Mouse (Mus musculus) heart, embryonic 11.5 days (tissue): Measurements from ENCODE around the gene Timm10. TPM values are rescaled to one million over a fixed set of nuclear protein-coding genes. Genes with fewer than 3 reads are reported as not detected.

Source experiments
- ATAC-seq: fragments of 200-750 bp; cut with Nextera tagmentation; replicated peaks from 2 replicates; pipeline ENCODE4 v1.8.0; 2017; ENCODE audit warnings: moderate library complexity; ENCODE audit not compliant: insufficient number of reproducible peaks, low FRiP score, low TSS enrichment
- H3K27ac ChIP-seq: fragments of 300-500 bp; sonication (generic); 2 replicates; pipeline ENCODE4 v1.5.1; 2014; ENCODE audit warnings: mild to moderate bottlenecking, low read depth, low read length
- H3K27me3 ChIP-seq: fragments of 300-500 bp; sonication (generic); 2 replicates; pipeline ENCODE4 v1.6.1; 2014; ENCODE audit warnings: mild to moderate bottlenecking, low read length, mixed read lengths; ENCODE audit not compliant: control insufficient read depth, insufficient read depth
- H3K36me3 ChIP-seq: fragments of 300-500 bp; sonication (generic); 2 replicates; pipeline ENCODE4 v1.6.1; 2014; ENCODE audit warnings: mild to moderate bottlenecking, low read length, moderate library complexity, mixed read lengths; ENCODE audit not compliant: control insufficient read depth, insufficient read depth
- H3K4me1 ChIP-seq: fragments of 300-500 bp; sonication (generic); 2 replicates; pipeline ENCODE4 v1.6.1; 2014; ENCODE audit warnings: low read length; ENCODE audit not compliant: control insufficient read depth, insufficient read depth
- H3K4me2 ChIP-seq: fragments of 300-500 bp; sonication (generic); 2 replicates; pipeline ENCODE4 v1.6.1; 2014; ENCODE audit warnings: mild to moderate bottlenecking, moderate library complexity
- H3K4me3 ChIP-seq: fragments of 300-500 bp; sonication (generic); 2 replicates; pipeline ENCODE4 v1.5.1; 2014; ENCODE audit warnings: low read depth, low read length
- H3K9ac ChIP-seq: fragments of 300-500 bp; sonication (generic); 2 replicates; pipeline ENCODE4 v1.6.1; 2014; ENCODE audit warnings: mild to moderate bottlenecking, low read depth, low read length, moderate library complexity
- H3K9me3 ChIP-seq: fragments of 300-500 bp; sonication (generic); replicated peaks from 2 replicates; pipeline ENCODE4 v1.6.1; 2016; ENCODE audit warnings: low read length; ENCODE audit not compliant: control insufficient read depth
- WGBS: fragments of 180-500 bp; shearing (Covaris S2); extraction: QIAGEN DNeasy Blood & Tissue Kit; methylation state at CpG from one replicate; pipeline ENCODE4 v1.1.7; 2014; ENCODE audit not compliant: insufficient replicate concordance; 5-methylcytosine and 5-hydroxymethylcytosine counted together
- polyA plus RNA-seq: library from polyadenylated mRNA; unstranded; fragments of >200 nt; fragmentation: Nextera tagmentation; extraction: Ambion mirVana; gene quantifications from 2 replicates; pipeline ENCODE4 v1.2.1, GENCODE M21; 2014

Timm10 gene
- 76.8 and 77.9 TPM in 2 replicates for polyA plus RNA-seq

DNA sequence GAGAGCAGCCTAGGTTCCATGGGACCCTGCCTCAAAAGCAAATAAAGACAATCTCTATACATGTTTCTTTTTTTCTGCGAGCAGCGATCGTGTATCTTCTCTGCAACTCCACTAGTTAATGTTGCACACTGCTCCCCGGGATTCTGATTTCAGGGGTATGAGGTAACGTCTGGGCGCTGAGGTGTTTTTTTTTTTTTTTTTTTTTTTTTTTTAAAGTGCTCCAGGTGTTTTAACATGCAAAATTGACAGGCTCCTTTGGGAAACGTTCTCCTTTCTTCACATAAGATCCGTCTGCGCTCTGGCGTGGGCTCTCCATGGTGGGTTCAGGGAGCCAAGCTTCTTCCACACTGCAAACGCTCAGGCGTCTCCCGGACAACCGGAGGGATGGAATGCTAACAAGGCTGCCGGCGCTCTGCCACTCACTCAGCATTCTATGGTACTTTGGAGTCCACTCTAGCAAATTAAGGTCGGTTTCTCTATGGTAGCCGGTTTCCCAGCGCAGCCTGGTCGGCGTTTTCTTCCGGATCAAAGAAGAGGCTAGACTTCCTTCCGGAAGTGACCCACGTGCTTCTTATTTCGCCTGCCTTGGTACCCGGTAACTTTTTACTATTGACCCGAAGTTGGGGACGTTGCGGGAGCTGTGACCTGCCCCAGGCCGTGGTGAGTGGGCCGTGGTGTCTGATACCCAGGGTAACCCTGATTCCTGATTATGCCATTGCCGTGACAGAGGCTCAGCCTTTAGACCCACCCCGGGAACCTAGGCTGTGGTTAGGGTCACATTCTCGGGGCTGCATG is at the start of gene Timm10:
Timm10 (plus strand) TSS at position 510 of the 795 bp plus-strand sequence.
- no peaks in the 10 kb centered on the region for H3K9me3 ChIP-seq
- peak; percentile 84 for ATAC-seq
- under 1% methylated on average over 34 of the region's 34 CpGs for WGBS
- H3K4me1 ChIP-seq, result peaks cover 8% of the 10 kb centered on the region; the same call in 1 of the 2 replicates
- peaks cover 6% of the 10 kb centered on the region for H3K36me3 ChIP-seq
- H3K27me3 ChIP-seq, result no peaks in the 10 kb centered on the region
- H3K4me2 ChIP-seq, result peak within 1 kb of the TSS; percentile 69
- peak within 1 kb of the TSS; percentile 42 for H3K27ac ChIP-seq
- H3K4me3 ChIP-seq, result peak within 1 kb of the TSS; percentile 72
- H3K9ac ChIP-seq, result peak within 1 kb of the TSS; percentile 73

DNA sequence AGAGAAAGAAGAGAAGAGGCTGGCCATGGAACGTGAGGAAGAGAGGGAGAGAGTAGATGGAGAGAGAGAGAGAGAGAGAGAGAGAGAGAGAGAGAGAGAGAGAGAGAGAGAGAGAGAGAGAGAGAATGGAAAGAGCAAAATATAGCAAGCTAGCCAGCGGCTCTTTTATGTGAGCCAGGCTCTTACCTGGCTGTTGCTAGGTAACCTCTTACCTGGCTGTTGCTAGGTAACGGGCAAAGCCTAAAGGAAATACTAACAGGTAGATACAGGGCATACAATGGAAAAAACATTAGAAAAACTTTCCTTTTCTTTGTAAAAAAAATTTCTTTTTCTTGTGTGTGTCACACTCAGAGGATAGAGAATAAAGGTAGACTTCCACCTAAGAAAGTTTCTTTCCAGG is 49.1 kb upstream of the Timm10 start:
- WGBS, result 64% methylated on average over 3 of the region's 3 CpGs
- Histone ChIP-seq H3K36me3 (no peaks in the 10 kb centered on the region), H3K27me3 (no peaks in the 10 kb centered on the region)

DNA sequence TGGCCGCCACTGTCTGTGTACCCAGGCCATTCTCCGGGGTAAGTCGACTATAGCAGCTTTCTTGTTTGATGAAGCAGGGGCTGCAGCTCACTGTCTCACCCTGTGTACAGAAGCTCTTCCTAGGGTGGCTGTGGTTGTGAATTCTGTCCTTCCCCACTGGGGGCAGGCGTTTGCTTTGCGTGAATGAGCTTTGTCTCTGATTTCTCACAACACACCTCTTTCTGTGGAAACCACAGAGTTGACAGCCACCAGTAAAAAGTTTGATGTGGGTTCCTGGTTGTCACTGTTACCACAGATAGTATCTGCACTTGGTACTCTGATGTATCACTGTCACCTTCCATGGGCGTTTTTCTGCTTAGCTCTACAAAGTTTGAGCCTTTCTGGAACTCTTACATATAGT is 47.6 kb upstream of the Timm10 start:
- H3K9me3 ChIP-seq, result no peaks in the 10 kb centered on the region
- WGBS, result 48% methylated on average over 6 of the region's 6 CpGs

More for the DNA sequence above, 49.1 kb upstream of the Timm10 start:
- no peak for ATAC-seq
- Histone ChIP-seq H3K27ac (no peak overlapping the region), H3K4me2 (no peak overlapping the region), H3K4me1 (peaks cover 7% of the 10 kb centered on the region; the same call in 1 of the 2 replicates), H3K9ac (no peak overlapping the region), H3K4me3 (no peak overlapping the region), H3K9me3 (no peaks in the 10 kb centered on the region)

DNA sequence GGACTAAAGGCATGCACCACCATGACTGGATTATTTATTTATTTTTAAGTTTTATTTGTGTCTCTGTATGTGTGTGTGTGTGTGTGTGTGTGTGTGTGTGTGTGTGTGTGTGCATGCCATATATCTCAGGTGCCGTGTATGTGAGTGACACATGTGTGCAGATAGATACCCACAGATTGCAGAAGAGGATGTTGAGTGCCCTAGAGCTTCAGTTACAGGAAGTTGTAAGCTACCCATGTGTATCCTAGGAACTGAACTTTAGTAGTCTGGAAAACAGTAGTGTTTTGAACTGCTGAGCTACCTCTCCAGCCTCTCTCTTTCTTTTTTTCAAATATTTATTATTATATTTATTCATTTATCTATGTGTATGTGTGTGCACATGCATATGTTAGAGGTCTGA is 43.5 kb upstream of the Timm10 start:
- Histone ChIP-seq H3K4me2 (no peak overlapping the region), H3K27me3 (no peaks in the 10 kb centered on the region), H3K4me1 (peaks cover 10% of the 10 kb centered on the region), H3K9ac (no peak overlapping the region), H3K4me3 (no peak overlapping the region), H3K36me3 (no peaks in the 10 kb centered on the region), H3K27ac (0 out of 2 replicates have a peak overlapping the region, but pooled peaks have one; percentile 15), H3K9me3 (no peaks in the 10 kb centered on the region)
- 57% methylated on average over 1 of the region's 1 CpGs for WGBS
- ATAC-seq, result no peak

More for the DNA sequence above, 47.6 kb upstream of the Timm10 start:
- Histone ChIP-seq H3K4me2 (no peak overlapping the region), H3K27ac (no peak overlapping the region), H3K9ac (no peak overlapping the region), H3K27me3 (no peaks in the 10 kb centered on the region), H3K4me3 (no peak overlapping the region), H3K36me3 (no peaks in the 10 kb centered on the region), H3K4me1 (peaks cover 14% of the 10 kb centered on the region)
- no peak for ATAC-seq

DNA sequence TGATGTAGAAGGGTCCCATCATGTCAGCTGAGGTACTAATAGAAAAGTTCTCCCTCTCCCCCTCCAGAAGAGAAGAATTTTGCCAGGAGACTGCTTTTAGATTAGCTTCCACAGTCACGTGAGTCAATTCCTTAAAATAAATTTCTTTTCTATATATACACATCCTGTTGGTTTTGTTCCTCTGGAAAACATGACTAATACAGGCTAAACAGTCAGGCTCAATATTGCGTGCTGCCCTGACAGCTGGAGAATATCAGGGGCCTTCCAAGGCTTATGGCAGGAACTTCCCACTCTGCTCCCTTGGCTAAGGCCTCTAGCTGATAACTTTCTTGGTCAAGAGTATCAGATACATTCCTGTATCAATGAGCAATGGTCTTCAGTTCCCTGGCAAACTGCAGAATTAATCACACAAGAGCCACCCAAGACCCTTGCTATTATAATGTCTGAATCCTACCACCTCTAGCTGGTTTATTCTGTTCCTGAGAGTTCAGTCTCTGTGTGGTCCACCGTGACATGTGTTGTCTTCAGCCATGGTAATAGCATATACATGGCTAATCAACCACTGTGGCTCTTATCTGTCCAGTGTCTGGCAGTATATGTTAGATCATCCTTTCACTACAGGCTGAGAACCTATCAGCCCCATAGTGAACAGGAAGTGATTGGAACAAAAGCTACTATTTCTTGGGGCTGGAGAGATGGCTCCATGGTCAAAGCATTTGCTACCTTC is 42.8 kb upstream of the Timm10 start:
- no peaks in the 10 kb centered on the region for H3K9me3 ChIP-seq
- H3K9ac ChIP-seq, result no peak overlapping the region
- WGBS, result 46% methylated on average over 3 of the region's 3 CpGs
- H3K4me1 ChIP-seq, result peaks cover 11% of the 10 kb centered on the region
- H3K4me2 ChIP-seq, result no peak overlapping the region
- ATAC-seq, result peak; percentile 57
- 0 out of 2 replicates have a peak overlapping the region, but pooled peaks have one; percentile 15 for H3K27ac ChIP-seq
- no peak overlapping the region for H3K4me3 ChIP-seq
- H3K27me3 ChIP-seq, result no peaks in the 10 kb centered on the region
- no peaks in the 10 kb centered on the region for H3K36me3 ChIP-seq

DNA sequence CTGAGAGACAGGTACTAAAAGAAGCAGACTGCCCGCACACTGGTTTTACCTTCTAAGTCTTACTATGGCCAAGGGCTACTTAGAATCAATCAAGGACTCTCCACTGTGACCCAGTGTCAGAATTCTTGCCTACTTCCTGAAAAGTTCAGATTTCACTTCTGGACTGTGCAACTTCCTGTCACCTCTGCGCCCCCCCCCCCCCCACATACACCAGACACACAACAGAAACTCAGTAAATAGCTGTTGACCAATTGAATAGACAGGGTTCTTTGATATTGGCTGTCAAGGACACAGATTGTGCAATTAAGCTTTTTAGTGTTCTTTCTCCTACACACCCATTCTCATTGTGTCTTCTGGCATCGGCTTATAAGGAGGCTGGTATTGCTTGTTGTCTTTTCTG is 38.5 kb upstream of the Timm10 start:
- ATAC-seq, result no peak
- H3K27me3 ChIP-seq, result no peaks in the 10 kb centered on the region
- no peaks in the 10 kb centered on the region for H3K36me3 ChIP-seq
- WGBS, result 63% methylated on average over 3 of the region's 3 CpGs
- H3K4me2 ChIP-seq, result no peak overlapping the region
- H3K27ac ChIP-seq, result no peak overlapping the region
- H3K9ac ChIP-seq, result no peak overlapping the region
- no peaks in the 10 kb centered on the region for H3K9me3 ChIP-seq
- H3K4me1 ChIP-seq, result peaks cover 18% of the 10 kb centered on the region
- no peak overlapping the region for H3K4me3 ChIP-seq

DNA sequence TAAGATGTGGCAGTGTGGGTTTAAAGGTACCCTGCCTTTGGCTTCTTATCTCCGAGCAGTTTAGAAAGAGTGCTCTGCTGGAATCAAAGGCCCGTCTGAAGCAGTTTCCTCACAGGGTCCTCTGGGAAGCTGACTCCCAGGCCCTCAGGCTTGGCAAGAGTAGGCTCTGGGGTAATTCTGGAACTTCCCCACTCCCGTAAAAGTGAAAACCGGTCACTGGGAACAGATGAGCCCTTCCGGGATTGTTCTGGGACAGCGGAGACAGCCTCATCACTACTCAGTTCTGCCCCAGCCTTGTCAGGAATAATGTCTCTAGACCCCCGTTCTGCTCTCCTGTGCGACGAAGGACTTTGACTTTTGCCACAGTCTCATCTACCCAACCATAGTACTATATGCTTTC is 36.4 kb upstream of the Timm10 start:
- H3K36me3 ChIP-seq, result no peaks in the 10 kb centered on the region
- H3K4me3 ChIP-seq, result no peak overlapping the region
- 44% methylated on average over 9 of the region's 9 CpGs for WGBS
- H3K9me3 ChIP-seq, result no peaks in the 10 kb centered on the region
- H3K27ac ChIP-seq, result 0 out of 2 replicates have a peak overlapping the region, but pooled peaks have one; percentile 16
- H3K4me1 ChIP-seq, result peaks cover 8% of the 10 kb centered on the region
- no peaks in the 10 kb centered on the region for H3K27me3 ChIP-seq
- H3K4me2 ChIP-seq, result no peak overlapping the region
- H3K9ac ChIP-seq, result no peak overlapping the region
- no peak for ATAC-seq

DNA sequence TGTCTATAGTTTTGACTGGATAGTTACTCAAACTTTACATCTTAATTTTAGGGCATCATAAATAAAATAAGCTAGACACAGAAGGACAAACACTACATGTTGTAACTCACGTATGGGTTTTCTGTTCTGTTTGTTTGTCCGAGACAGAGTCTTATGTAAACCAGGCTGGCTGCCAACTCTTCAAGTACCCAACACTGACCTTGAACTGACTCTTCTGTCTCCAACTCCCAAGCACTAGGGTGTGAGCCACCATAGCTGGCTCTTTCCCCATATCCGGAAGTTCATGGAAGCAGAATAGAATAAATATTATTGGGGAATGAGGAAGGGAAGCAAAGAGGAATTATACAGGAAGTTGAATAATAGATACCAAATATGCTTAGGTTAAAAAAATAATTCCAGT is 34.3 kb upstream of the Timm10 start:
- no peak overlapping the region for H3K4me3 ChIP-seq
- no peak overlapping the region for H3K27ac ChIP-seq
- no peak overlapping the region; the same call in 1 of the 2 replicates for H3K4me2 ChIP-seq
- ATAC-seq, result no peak
- H3K9me3 ChIP-seq, result no peaks in the 10 kb centered on the region
- no peaks in the 10 kb centered on the region for H3K27me3 ChIP-seq
- no peaks in the 10 kb centered on the region for H3K36me3 ChIP-seq
- H3K9ac ChIP-seq, result no peak overlapping the region
- peaks cover 8% of the 10 kb centered on the region for H3K4me1 ChIP-seq
- 78% methylated on average over 3 of the region's 3 CpGs for WGBS
